Mouse (Mus musculus) heart, postnatal 14 days (tissue): ENCODE results near the gene Serpinh1. TPM values are rescaled to one million over a fixed set of nuclear protein-coding genes. Genes with fewer than 3 reads are reported as not detected.

Experiments
- DNase-seq, 2 experiments: peaks; one replicate each; pipeline ENCODE4 v3.0.0; 2021 to 2022
- intact Hi-C: fragments of 180-260 bp; cut with DNase I; formaldehyde crosslinking; loops from one replicate; pipeline ENCODE4 v1.15.1; 2025
- total RNA-seq, 2 experiments: library from RNA; stranded (reverse); gene quantifications; 2 replicates each; pipeline ENCODE4 v1.2.3; 2021

The Serpinh1 gene
- total RNA-seq, 2 experiments from 2014 or later, result 387 to 469 TPM

DNA sequence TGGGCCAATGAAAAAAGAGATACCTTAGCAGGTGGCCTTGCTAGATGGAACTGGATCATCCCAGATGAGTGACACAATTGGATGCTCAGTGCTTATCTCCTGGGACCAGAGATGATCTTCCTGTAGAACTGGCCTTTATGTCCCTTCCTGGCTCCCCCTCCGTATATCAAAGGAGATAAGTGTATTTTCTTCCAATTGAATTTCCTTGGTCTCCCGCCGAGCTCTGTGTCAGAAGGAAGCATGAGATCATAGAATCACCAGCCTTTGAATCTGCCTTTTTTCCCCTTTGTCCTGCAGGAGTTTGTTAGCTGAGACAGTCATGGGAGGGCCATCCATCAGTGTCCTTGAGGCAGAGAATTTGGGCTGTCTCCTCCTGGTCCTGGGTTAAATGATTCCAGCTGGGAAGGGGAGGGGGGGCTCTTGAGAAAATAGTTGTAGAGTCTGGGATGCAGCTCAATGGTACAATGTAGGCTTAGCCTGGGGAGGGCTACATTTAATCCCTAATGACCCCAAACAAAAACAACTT lies 52.3 kb downstream of the Serpinh1 start:
- intact Hi-C loops, result no loop called here
- no peak for DNase-seq

Other genes with a start within 250 kb of the Serpinh1 start
- 10 to 100 TPM; 28.2 to 28.3 TPM for gene Uvrag, start 212.1 kb downstream of the Serpinh1 start, total RNA-seq
- 100 to 1,000 TPM; 256 to 300 TPM for gene Dgat2, start 170.5 kb downstream of the Serpinh1 start, total RNA-seq
- not detected for gene Mogat2, start 114.6 kb downstream of the Serpinh1 start, total RNA-seq
- gene Map6, start 85.8 kb downstream of the Serpinh1 start, total RNA-seq, result 1 to 10 TPM; 3.0 to 4.3 TPM
- 10 to 100 TPM; 32.8 to 33.0 TPM for gene Gdpd5, start 28.2 kb upstream of the Serpinh1 start, total RNA-seq
- gene Klhl35, start 112.8 kb upstream of the Serpinh1 start, total RNA-seq, result under 1 TPM; 0.15 to 0.29 TPM
- gene Rps3, start 130.5 kb upstream of the Serpinh1 start, total RNA-seq, result 100 to 1,000 TPM; 289 to 327 TPM
- 10 to 100 TPM; 23.3 to 24.3 TPM for gene Arrb1, start 182.2 kb upstream of the Serpinh1 start, total RNA-seq